Mouse (Mus musculus) limb, embryonic 15.5 days (tissue): ENCODE measurements at regions not wholly inside any gene's neighbourhood (a gene's known extent, or its start where the extent isn't known, plus 50 kb on each side); places are given as distances from the start of the nearest gene placed in this dataset.

Experiments
- ATAC-seq: fragments of 200-750 bp; cut with Nextera tagmentation; 2 replicates; pipeline ENCODE4 v1.8.0; 2017; ENCODE audit warnings: low read depth, moderate TSS enrichment; ENCODE audit not compliant: insufficient number of reproducible peaks, low FRiP score, low TSS enrichment
- H3K27ac ChIP-seq: fragments of 300-500 bp; sonication (generic); 2 replicates; pipeline ENCODE4 v1.5.1; 2015; ENCODE audit warnings: moderate library complexity, mild to moderate bottlenecking, inconsistent platforms
- H3K27me3 ChIP-seq: fragments of 300-500 bp; sonication (generic); 2 replicates; pipeline ENCODE4 v1.6.1; 2015; ENCODE audit warnings: inconsistent platforms
- H3K36me3 ChIP-seq: fragments of 300-500 bp; sonication (generic); 2 replicates; pipeline ENCODE4 v1.6.1; 2015; ENCODE audit warnings: inconsistent platforms
- H3K4me1 ChIP-seq: fragments of 300-500 bp; sonication (generic); 2 replicates; pipeline ENCODE4 v1.6.1; 2015; ENCODE audit warnings: inconsistent platforms
- H3K4me2 ChIP-seq: fragments of 300-500 bp; sonication (generic); 2 replicates; pipeline ENCODE4 v1.6.1; 2015; ENCODE audit warnings: mild to moderate bottlenecking, inconsistent platforms
- H3K4me3 ChIP-seq: fragments of 300-500 bp; sonication (generic); 2 replicates; pipeline ENCODE4 v1.5.1; 2015; ENCODE audit warnings: mild to moderate bottlenecking, inconsistent platforms
- H3K9ac ChIP-seq: fragments of 300-500 bp; sonication (generic); 2 replicates; pipeline ENCODE4 v1.6.1; 2015; ENCODE audit warnings: inconsistent platforms
- H3K9me3 ChIP-seq: fragments of 300-500 bp; sonication (generic); 2 replicates; pipeline ENCODE4 v1.6.1; 2016; ENCODE audit warnings: inconsistent platforms
- WGBS: fragments of 180-500 bp; shearing (Covaris S2); methylation state at CpG from one replicate; pipeline ENCODE4 v1.1.7; 2015; 5-methylcytosine and 5-hydroxymethylcytosine counted together

DNA sequence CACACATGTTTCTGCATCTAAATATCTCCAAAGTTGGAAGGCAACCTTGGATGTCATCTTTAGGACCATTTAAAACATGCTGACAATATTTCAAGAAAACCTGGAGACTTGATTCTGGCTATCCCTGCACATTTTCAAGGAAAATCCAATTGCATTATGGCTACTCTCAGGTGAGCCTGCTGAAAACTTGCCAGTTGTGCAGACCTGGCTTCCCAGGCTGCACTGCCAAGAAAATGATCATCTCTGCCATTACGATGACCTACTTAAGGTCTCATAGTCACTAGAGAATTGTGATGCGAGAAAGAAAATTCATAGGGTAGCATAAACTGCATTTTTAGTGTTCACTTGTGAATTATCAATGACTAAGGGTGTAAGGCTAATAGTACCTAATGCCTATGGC lies 225.2 kb downstream of the Btg1 start:
- H3K4me3 ChIP-seq, result no peak overlapping the region
- no peak overlapping the region for H3K27ac ChIP-seq
- no peak overlapping the region for H3K9ac ChIP-seq
- WGBS, result 85% methylated on average over 2 of the region's 2 CpGs
- no peak overlapping the region for H3K4me2 ChIP-seq
- no peaks in the 10 kb centered on the region for H3K9me3 ChIP-seq
- no peaks in the 10 kb centered on the region for H3K36me3 ChIP-seq
- H3K27me3 ChIP-seq, result no peaks in the 10 kb centered on the region
- ATAC-seq, result no peak
- H3K4me1 ChIP-seq, result no peaks in the 10 kb centered on the region

DNA sequence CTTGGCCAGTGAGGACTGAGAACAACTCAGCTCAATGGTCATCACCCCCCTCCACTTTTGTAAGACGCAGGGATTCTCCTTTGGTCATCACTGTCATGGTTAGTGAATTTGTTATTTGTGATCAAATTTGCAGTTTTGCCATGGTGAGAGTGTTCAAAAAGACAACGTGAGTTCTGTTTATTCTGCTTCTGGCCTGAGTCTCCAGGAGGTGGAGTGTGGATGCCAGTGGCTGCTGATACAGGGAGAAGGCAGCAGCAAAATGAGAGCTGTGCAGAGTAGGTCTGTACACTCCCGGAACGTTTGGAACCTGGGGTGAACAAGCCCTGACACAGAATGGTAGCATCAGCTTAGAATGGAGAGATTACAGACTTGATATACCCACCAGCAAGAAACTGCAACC lies 229.1 kb downstream of the Btg1 start:
- Histone ChIP-seq H3K9me3 (no peaks in the 10 kb centered on the region), H3K9ac (no peak overlapping the region), H3K4me1 (no peaks in the 10 kb centered on the region), H3K27me3 (no peaks in the 10 kb centered on the region), H3K4me3 (no peak overlapping the region), H3K36me3 (no peaks in the 10 kb centered on the region), H3K27ac (no peak overlapping the region), H3K4me2 (no peak overlapping the region)
- WGBS, result 74% methylated on average over 4 of the region's 4 CpGs
- no peak for ATAC-seq

DNA sequence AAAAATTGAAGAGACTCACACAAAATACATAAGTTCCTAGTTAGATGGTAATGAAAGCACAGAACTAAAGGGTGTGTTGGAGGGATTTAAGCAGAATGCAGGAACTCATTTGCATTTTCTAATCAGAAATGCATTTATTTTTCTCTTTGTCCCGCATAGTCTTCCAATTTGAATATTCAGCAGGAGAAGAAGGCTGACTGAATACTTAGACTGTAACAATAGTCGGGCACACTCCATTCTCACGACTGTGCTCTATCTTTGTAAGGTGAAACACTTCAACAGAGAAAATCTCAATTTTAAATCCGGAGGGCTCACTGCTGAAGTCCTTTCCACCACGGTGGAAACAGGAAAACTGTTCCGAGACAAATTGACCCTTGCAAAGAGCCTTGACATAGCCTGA lies 230.2 kb downstream of the Btg1 start:
- no peak overlapping the region for H3K4me3 ChIP-seq
- no peaks in the 10 kb centered on the region for H3K4me1 ChIP-seq
- H3K36me3 ChIP-seq, result no peaks in the 10 kb centered on the region
- H3K4me2 ChIP-seq, result no peak overlapping the region
- H3K27ac ChIP-seq, result no peak overlapping the region
- no peaks in the 10 kb centered on the region for H3K9me3 ChIP-seq
- no peak overlapping the region for H3K9ac ChIP-seq
- no peak for ATAC-seq
- no peaks in the 10 kb centered on the region for H3K27me3 ChIP-seq
- WGBS, result 70% methylated on average over 6 of the region's 6 CpGs

DNA sequence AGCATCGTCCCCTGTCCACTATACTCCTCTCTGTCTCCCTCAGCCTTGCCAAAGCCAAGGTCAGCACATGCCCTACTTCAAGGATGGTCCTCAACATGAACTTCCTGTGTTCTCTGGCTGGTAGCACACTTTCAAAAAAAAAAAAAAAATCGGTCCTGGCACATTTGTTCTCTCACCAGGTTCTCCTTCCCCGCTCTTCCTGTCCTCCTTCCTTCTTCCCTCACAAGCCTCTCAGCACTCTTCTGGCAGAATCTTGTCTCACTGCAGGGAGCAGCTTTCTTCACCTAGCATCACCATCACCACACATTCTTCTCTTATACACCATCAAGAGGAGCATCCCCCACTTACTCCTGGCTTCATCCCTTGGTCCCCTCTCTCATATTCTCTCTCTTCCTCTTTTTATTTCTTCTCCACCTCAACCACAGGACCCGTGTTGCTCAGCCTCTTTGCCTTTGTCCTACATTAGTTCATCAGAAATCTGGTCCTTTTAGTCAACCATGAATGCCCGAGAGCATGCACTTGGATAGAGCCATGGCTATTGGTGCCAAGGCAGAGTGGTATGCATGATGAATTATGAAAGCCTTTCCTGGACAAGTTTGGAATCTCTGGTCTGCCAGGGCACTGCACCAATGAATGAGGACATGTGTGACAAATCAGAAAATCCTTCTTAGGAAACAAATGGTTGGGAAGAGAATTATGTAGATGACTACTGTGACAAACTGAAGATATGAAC lies 230.8 kb downstream of the Btg1 start:
- Histone ChIP-seq H3K9me3 (no peaks in the 10 kb centered on the region), H3K36me3 (no peaks in the 10 kb centered on the region), H3K9ac (no peak overlapping the region), H3K27me3 (no peaks in the 10 kb centered on the region), H3K4me2 (no peak overlapping the region), H3K27ac (no peak overlapping the region), H3K4me3 (no peak overlapping the region), H3K4me1 (no peaks in the 10 kb centered on the region)
- 77% methylated on average over 5 of the region's 5 CpGs for WGBS
- no peak for ATAC-seq

DNA sequence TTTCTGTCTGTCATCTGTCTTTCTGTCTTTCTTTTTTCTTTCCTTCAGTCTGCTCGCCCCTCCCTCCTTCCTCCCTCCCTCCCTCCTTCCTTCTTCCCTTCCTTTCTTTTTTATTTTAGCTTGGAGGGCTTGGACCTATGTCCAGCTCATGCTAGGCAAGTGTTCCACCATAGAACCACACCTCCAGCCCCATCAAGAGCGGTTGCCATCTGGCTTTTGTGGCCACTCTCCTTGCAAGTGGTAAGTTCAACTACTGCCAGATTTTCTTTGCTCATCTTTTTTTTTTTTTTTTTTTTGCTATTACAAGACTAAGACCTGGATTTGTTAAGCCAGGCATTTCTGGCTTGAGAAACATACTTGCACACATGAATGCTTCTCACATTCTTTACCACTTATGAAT lies 231.7 kb downstream of the Btg1 start:
- Histone ChIP-seq H3K4me1 (no peaks in the 10 kb centered on the region), H3K4me3 (no peak overlapping the region), H3K9me3 (no peaks in the 10 kb centered on the region), H3K27me3 (no peaks in the 10 kb centered on the region), H3K9ac (no peak overlapping the region), H3K27ac (no peak overlapping the region), H3K4me2 (no peak overlapping the region), H3K36me3 (no peaks in the 10 kb centered on the region)
- 86% methylated on average over 2 of the region's 2 CpGs for WGBS
- no peak for ATAC-seq

DNA sequence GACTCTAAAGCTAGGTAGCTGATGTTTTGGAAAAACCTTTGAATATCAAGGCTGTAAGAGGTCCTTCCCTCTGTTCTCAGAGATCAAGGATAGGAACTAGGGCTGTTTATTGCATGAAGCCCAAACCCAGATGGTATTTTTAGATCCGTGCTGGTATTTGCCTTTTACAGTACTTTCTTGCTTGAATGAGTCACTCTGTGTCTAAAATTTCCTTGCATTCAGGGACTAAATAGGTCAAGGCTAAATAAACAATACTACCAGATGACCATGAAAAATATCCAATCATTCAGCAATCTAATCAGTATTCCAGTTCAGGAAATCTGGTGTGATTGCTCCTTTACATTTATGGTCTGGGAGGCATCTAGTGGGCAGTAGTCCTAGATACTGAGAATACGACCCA lies 243.6 kb downstream of the Btg1 start:
- Histone ChIP-seq H3K27me3 (no peaks in the 10 kb centered on the region), H3K4me3 (no peak overlapping the region), H3K4me1 (no peaks in the 10 kb centered on the region), H3K36me3 (no peaks in the 10 kb centered on the region), H3K4me2 (no peak overlapping the region), H3K9ac (no peak overlapping the region), H3K9me3 (no peaks in the 10 kb centered on the region), H3K27ac (no peak overlapping the region)
- ATAC-seq, result no peak
- 74% methylated on average over 2 of the region's 2 CpGs for WGBS

DNA sequence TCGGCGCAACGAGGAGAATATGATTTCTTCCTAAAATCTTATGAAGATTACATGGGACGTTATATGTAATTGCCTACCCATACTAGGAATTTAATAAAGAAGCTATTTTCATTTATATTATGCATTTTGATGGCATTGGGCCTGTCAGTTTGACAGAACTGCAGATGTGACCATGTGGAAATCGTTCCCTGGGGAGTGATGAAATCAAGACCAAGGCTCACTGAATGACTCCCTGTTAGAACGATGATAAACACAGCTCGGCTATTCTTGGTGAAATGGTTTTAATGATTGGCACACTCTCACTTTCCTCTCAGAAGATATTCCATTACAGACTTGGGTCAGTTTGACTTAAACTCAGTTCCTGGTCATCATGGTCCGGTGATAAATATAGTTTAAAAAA lies 246.4 kb downstream of the Btg1 start:
- H3K4me3 ChIP-seq, result no peak overlapping the region
- no peak for ATAC-seq
- no peak overlapping the region for H3K9ac ChIP-seq
- H3K27ac ChIP-seq, result no peak overlapping the region
- WGBS, result 72% methylated on average over 8 of the region's 8 CpGs
- H3K4me1 ChIP-seq, result no peaks in the 10 kb centered on the region
- no peaks in the 10 kb centered on the region for H3K36me3 ChIP-seq
- H3K9me3 ChIP-seq, result no peaks in the 10 kb centered on the region
- no peaks in the 10 kb centered on the region for H3K27me3 ChIP-seq
- H3K4me2 ChIP-seq, result no peak overlapping the region

DNA sequence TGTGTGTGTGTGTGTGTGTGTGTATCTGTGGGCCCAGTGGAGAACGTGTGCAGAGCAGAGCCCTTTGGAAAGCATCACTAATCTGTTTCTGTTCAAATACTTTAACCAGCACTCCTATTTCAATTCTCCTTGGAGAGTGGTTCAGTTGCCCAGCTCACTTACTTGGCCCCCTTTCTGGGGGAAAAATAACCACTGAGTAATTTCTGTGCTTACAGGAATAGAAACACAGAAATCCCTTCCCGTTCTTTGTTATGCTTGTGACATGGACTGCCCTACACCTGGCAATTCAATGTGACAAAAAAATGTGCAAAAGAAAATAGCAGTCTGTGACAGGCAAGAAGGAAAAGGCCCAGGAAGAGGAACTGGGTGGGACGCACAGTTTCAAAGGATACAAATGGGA lies 249.7 kb downstream of the Btg1 start:
- Histone ChIP-seq H3K27me3 (no peaks in the 10 kb centered on the region), H3K4me1 (no peaks in the 10 kb centered on the region), H3K4me3 (no peak overlapping the region), H3K27ac (no peak overlapping the region), H3K4me2 (no peak overlapping the region), H3K9me3 (no peaks in the 10 kb centered on the region), H3K9ac (no peak overlapping the region), H3K36me3 (no peaks in the 10 kb centered on the region)
- ATAC-seq, result no peak
- WGBS, result 64% methylated on average over 3 of the region's 3 CpGs

DNA sequence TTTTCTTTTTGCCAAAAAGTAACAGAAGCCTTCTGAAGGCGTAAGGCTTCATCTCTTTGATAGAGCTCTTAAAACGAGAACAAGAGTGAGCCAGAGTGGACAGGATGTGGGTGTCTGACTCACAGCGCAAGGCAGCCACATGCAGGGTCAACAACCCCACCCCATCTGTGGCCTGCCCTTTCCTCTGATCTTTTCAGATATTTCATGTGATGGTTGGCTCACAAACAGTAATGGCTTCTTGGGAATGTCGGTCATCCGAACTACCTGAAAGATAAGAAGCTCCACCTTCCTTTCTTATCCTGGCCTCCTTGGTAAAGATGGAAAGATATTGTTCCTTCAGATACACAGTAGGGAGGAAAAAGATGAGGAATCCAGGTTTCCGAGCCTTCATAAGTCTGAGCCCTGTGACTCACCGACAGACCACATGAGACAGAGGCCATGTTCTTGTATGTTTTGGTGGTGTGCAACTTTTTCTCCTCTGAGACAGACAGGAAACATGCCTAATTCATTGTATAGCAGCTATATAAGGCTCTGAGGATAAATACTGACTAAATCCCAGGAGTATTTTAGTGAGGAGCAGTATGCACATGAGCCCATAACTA lies 254.9 kb downstream of the Btg1 start:
- Histone ChIP-seq H3K4me2 (no peak overlapping the region), H3K4me1 (peaks cover under 1% of the 10 kb centered on the region; the same call in 1 of the 2 replicates), H3K9me3 (no peaks in the 10 kb centered on the region), H3K36me3 (no peaks in the 10 kb centered on the region), H3K27me3 (no peaks in the 10 kb centered on the region), H3K27ac (no peak overlapping the region), H3K9ac (no peak overlapping the region), H3K4me3 (no peak overlapping the region)
- 80% methylated on average over 7 of the region's 7 CpGs for WGBS
- ATAC-seq, result no peak

DNA sequence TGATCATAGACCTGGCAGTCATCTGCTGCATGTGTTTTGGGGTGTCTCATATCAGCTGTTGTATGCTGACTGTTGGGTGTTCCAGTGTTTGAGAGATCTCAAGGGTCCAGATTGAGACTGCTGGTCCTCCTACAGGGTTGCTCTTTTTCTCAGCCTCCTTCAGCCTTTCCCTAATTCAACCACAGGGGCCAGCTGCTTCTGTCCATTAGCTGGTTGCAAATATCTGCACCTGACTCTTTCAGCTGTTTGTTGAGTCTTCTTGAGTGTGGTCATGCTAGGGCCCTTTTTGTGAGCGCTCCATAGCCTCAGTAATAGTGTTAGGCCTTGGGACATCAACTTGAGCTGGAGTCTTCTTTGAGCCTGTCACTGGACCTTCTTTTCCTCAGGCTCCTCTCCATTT lies 257.8 kb downstream of the Btg1 start:
- Histone ChIP-seq H3K27me3 (no peaks in the 10 kb centered on the region), H3K4me1 (peaks cover 2% of the 10 kb centered on the region; the same call in 1 of the 2 replicates), H3K4me2 (no peak overlapping the region), H3K9me3 (no peaks in the 10 kb centered on the region), H3K27ac (no peak overlapping the region), H3K36me3 (no peaks in the 10 kb centered on the region), H3K9ac (no peak overlapping the region), H3K4me3 (no peak overlapping the region)
- WGBS, result 94% methylated on average over 1 of the region's 1 CpGs
- ATAC-seq, result no peak

DNA sequence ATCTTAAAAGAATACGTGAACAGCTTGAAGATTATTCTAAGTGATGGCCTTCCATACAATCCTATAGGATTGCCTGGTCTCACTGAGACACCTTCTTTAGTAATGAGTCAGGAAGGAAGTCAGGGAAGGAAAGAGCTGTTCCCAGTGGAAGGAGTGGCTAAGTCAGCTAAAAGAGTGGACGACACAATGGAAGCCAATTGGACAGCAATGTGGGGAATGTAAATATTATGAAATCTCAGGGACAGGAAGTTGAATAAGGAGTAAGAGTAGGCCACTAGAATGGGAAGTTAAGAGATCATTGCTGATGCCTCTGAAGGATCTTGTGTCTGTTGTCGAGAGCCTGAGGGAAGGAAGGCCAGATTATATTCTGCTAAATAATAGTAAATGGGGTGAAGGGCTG lies 258.9 kb downstream of the Btg1 start:
- ATAC-seq, result no peak
- H3K27ac ChIP-seq, result 0 out of 2 replicates have a peak overlapping the region, but pooled peaks have one; percentile 39

DNA sequence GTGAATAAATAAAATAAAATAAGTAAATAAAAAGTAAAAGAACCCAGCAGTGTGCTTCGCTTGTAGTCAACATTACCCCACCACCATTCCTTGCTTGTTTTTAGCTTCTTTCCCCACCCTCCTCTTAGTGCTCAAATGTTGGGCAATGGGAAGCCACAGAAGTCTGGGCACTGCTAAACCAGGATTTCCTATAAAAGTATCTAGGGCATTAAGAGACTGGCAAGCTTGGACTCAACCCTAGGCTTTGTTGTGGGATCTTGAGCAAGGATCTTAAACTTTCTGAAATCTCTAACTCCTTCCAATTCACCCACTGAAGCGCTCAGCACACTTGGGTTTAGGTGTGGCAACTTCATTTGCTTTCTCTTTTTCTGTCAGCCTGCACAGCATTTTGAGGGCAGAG lies 262.6 kb downstream of the Btg1 start:
- no peaks in the 10 kb centered on the region for H3K9me3 ChIP-seq
- no peak overlapping the region for H3K4me2 ChIP-seq
- H3K27ac ChIP-seq, result no peak overlapping the region
- peaks cover 2% of the 10 kb centered on the region; the same call in 1 of the 2 replicates for H3K4me1 ChIP-seq
- 91% methylated on average over 2 of the region's 2 CpGs for WGBS
- H3K9ac ChIP-seq, result no peak overlapping the region
- H3K27me3 ChIP-seq, result no peaks in the 10 kb centered on the region
- H3K4me3 ChIP-seq, result no peak overlapping the region
- ATAC-seq, result no peak
- H3K36me3 ChIP-seq, result no peaks in the 10 kb centered on the region

More for the DNA sequence above, 258.9 kb downstream of the Btg1 start:
- 86% methylated on average over 3 of the region's 3 CpGs for WGBS
- Histone ChIP-seq H3K4me3 (no peak overlapping the region), H3K36me3 (no peaks in the 10 kb centered on the region), H3K27me3 (no peaks in the 10 kb centered on the region), H3K9ac (no peak overlapping the region), H3K9me3 (no peaks in the 10 kb centered on the region), H3K4me2 (no peak overlapping the region), H3K4me1 (peaks cover 2% of the 10 kb centered on the region; the same call in 1 of the 2 replicates)
